Mouse (Mus musculus) limb, embryonic 10.5 days (tissue): ENCODE data around the gene Nsg1. TPM values are rescaled to one million over a fixed set of nuclear protein-coding genes. Genes with fewer than 3 reads are reported as not detected.
A peak's percentile ranks its signal among the peaks of the same experiment; 100 is the strongest.

ENCODE experiments used
- DNase-seq: peaks from one replicate; pipeline ENCODE4 v3.0.0-alpha.2; 2017; ENCODE audit warnings: low spot score
- H3K27ac ChIP-seq: fragments of 300-500 bp; sonication (generic); 2 replicates; pipeline ENCODE4 v1.5.1; 2016; ENCODE audit warnings: mild to moderate bottlenecking
- H3K27me3 ChIP-seq: fragments of 300-500 bp; sonication (generic); 2 replicates; pipeline ENCODE4 v1.6.1; 2016; ENCODE audit warnings: low read depth, mild to moderate bottlenecking; ENCODE audit not compliant: poor library complexity, severe bottlenecking
- H3K36me3 ChIP-seq: fragments of 300-500 bp; sonication (generic); 2 replicates; pipeline ENCODE4 v1.6.1; 2016; ENCODE audit warnings: mild to moderate bottlenecking, moderate library complexity
- H3K4me1 ChIP-seq: fragments of 300-500 bp; sonication (generic); 2 replicates; pipeline ENCODE4 v1.6.1; 2016
- H3K4me3 ChIP-seq: fragments of 300-500 bp; sonication (generic); 2 replicates; pipeline ENCODE4 v1.5.1; 2016; ENCODE audit warnings: mild to moderate bottlenecking, moderate library complexity
- H3K9me3 ChIP-seq: fragments of 300-500 bp; sonication (generic); replicated peaks from 2 replicates; pipeline ENCODE4 v1.6.1; 2016; ENCODE audit warnings: mild to moderate bottlenecking
- WGBS: fragments of 180-500 bp; shearing (Covaris S2); methylation state at CpG from one replicate; pipeline ENCODE4 v1.1.7; 2016; 5-methylcytosine and 5-hydroxymethylcytosine counted together
- polyA plus RNA-seq: library from polyadenylated mRNA; unstranded; fragments of >200 nt; fragmentation: Nextera tagmentation; extraction: Ambion mirVana; gene quantifications from 2 replicates; pipeline ENCODE4 v1.2.1, GENCODE M21; 2016

The Nsg1 gene
- polyA plus RNA-seq, 1 experiment from 2014 or later, result 110 TPM

- no peak overlapping the region for H3K4me3 ChIP-seq
- H3K9me3 ChIP-seq, result no peaks in the 10 kb centered on the region
- DNase-seq, result no peak
- peaks cover 34% of the 10 kb centered on the region for H3K36me3 ChIP-seq
- 95% methylated on average over 2 of the region's 2 CpGs for WGBS
- no peaks in the 10 kb centered on the region for H3K4me1 ChIP-seq
- H3K27ac ChIP-seq, result no peak overlapping the region
- no peaks in the 10 kb centered on the region for H3K27me3 ChIP-seq
Observed at GRCm38 (mm10) chr5:38129339-38129738, 30.4 kb downstream of the Nsg1 start.

GRCm38 (mm10) chr5:38126519-38127306, 33.0 kb downstream of the Nsg1 start:
- Histone ChIP-seq H3K4me3 (no peak overlapping the region), H3K27me3 (no peaks in the 10 kb centered on the region), H3K4me1 (no peaks in the 10 kb centered on the region), H3K9me3 (no peaks in the 10 kb centered on the region), H3K27ac (no peak overlapping the region), H3K36me3 (peaks cover 43% of the 10 kb centered on the region)
- 89% methylated on average over 13 of the region's 13 CpGs for whole genome bisulfite sequencing
- DNase-seq, result no peak

- 89% methylated on average over 7 of the region's 7 CpGs for WGBS
- Histone ChIP-seq H3K27ac (no peak overlapping the region), H3K36me3 (peaks cover 31% of the 10 kb centered on the region), H3K9me3 (no peaks in the 10 kb centered on the region), H3K4me3 (no peak overlapping the region), H3K4me1 (no peaks in the 10 kb centered on the region), H3K27me3 (no peaks in the 10 kb centered on the region)
- DNase-seq, result no peak
Observed at GRCm38 (mm10) chr5:38121699-38122098, 38.0 kb downstream of the Nsg1 start.

GRCm38 (mm10) chr5:38119268-38119667, 40.4 kb downstream of the Nsg1 start:
- no peaks in the 10 kb centered on the region for H3K27me3 ChIP-seq
- no peak for DNase-seq
- H3K9me3 ChIP-seq, result no peaks in the 10 kb centered on the region
- no peak overlapping the region for H3K4me3 ChIP-seq
- WGBS, result 95% methylated on average over 5 of the region's 5 CpGs
- no peaks in the 10 kb centered on the region for H3K4me1 ChIP-seq
- peaks cover 43% of the 10 kb centered on the region for H3K36me3 ChIP-seq
- no peak overlapping the region for H3K27ac ChIP-seq

- WGBS, result 90% methylated on average over 1 of the region's 1 CpGs
- H3K36me3 ChIP-seq, result peaks cover 38% of the 10 kb centered on the region
- H3K9me3 ChIP-seq, result no peaks in the 10 kb centered on the region
Observed at GRCm38 (mm10) chr5:38117056-38117455, 42.7 kb downstream of the Nsg1 start.

GRCm38 (mm10) chr5:38114526-38114925, 45.2 kb downstream of the Nsg1 start:
- Histone ChIP-seq H3K27me3 (no peaks in the 10 kb centered on the region), H3K4me3 (no peak overlapping the region), H3K9me3 (no peaks in the 10 kb centered on the region), H3K27ac (no peak overlapping the region), H3K36me3 (peaks cover 44% of the 10 kb centered on the region), H3K4me1 (no peaks in the 10 kb centered on the region)
- 95% methylated on average over 2 of the region's 2 CpGs for WGBS
- no peak for DNase-seq

More at GRCm38 (mm10) chr5:38117056-38117455, 42.7 kb downstream of the Nsg1 start:
- Histone ChIP-seq H3K27ac (no peak overlapping the region), H3K4me3 (no peak overlapping the region), H3K4me1 (no peaks in the 10 kb centered on the region), H3K27me3 (no peaks in the 10 kb centered on the region)
- no peak for DNase-seq

- WGBS, result 81% methylated on average over 10 of the region's 10 CpGs
- Histone ChIP-seq H3K4me3 (no peak overlapping the region), H3K27me3 (no peaks in the 10 kb centered on the region), H3K4me1 (peaks cover 22% of the 10 kb centered on the region), H3K36me3 (peaks cover 30% of the 10 kb centered on the region), H3K9me3 (no peaks in the 10 kb centered on the region), H3K27ac (no peak overlapping the region)
- no peak for DNase-seq
Observed at GRCm38 (mm10) chr5:38106807-38107206, 52.9 kb downstream of the Nsg1 start.

- Histone ChIP-seq H3K36me3 (peaks cover 26% of the 10 kb centered on the region), H3K4me1 (peaks cover 22% of the 10 kb centered on the region), H3K27me3 (no peaks in the 10 kb centered on the region), H3K4me3 (no peak overlapping the region), H3K27ac (no peak overlapping the region; the same call in 1 of the 2 replicates), H3K9me3 (no peaks in the 10 kb centered on the region)
- DNase-seq, result no peak
- 70% methylated on average over 14 of the region's 14 CpGs for WGBS
Observed at GRCm38 (mm10) chr5:38106080-38106697, 53.5 kb downstream of the Nsg1 start.

- Histone ChIP-seq H3K4me1 (peaks cover 31% of the 10 kb centered on the region), H3K9me3 (no peaks in the 10 kb centered on the region), H3K27me3 (no peaks in the 10 kb centered on the region), H3K36me3 (peaks cover 14% of the 10 kb centered on the region; the same call in 1 of the 2 replicates), H3K4me3 (no peak overlapping the region), H3K27ac (no peak overlapping the region)
- WGBS, result 85% methylated on average over 2 of the region's 2 CpGs
- no peak for DNase-seq
Observed at GRCm38 (mm10) chr5:38102945-38103344, 56.8 kb downstream of the Nsg1 start.

GRCm38 (mm10) chr5:38099139-38099676, 60.5 kb downstream of the Nsg1 start:
- no peaks in the 10 kb centered on the region for H3K9me3 ChIP-seq
- DNase-seq, result no peak
- WGBS, result 74% methylated on average over 2 of the region's 2 CpGs
- peak overlapping the region; percentile 36; the same call in 1 of the 2 replicates for H3K27ac ChIP-seq
- no peaks in the 10 kb centered on the region for H3K27me3 ChIP-seq
- H3K4me1 ChIP-seq, result peaks cover 11% of the 10 kb centered on the region; the same call in 1 of the 2 replicates
- H3K4me3 ChIP-seq, result no peak overlapping the region
- no peaks in the 10 kb centered on the region for H3K36me3 ChIP-seq

GRCm38 (mm10) chr5:38097501-38098093, 62.1 kb downstream of the Nsg1 start:
- DNase-seq, result no peak
- H3K27ac ChIP-seq, result no peak overlapping the region
- H3K27me3 ChIP-seq, result no peaks in the 10 kb centered on the region
- peaks cover 11% of the 10 kb centered on the region; the same call in 1 of the 2 replicates for H3K4me1 ChIP-seq
- 73% methylated on average over 4 of the region's 4 CpGs for WGBS
- H3K9me3 ChIP-seq, result no peaks in the 10 kb centered on the region
- no peaks in the 10 kb centered on the region for H3K36me3 ChIP-seq
- no peak overlapping the region for H3K4me3 ChIP-seq

- DNase-seq, result no peak
- no peak overlapping the region for H3K4me3 ChIP-seq
- H3K4me1 ChIP-seq, result peaks cover 21% of the 10 kb centered on the region; the same call in 1 of the 2 replicates
- H3K27ac ChIP-seq, result no peak overlapping the region
- H3K27me3 ChIP-seq, result peaks cover 5% of the 10 kb centered on the region; the same call in 1 of the 2 replicates
- H3K9me3 ChIP-seq, result no peaks in the 10 kb centered on the region
- 92% methylated on average over 2 of the region's 2 CpGs for WGBS
- no peaks in the 10 kb centered on the region for H3K36me3 ChIP-seq
Observed at GRCm38 (mm10) chr5:38094331-38094730, 65.4 kb downstream of the Nsg1 start.

- H3K9me3 ChIP-seq, result no peaks in the 10 kb centered on the region
- DNase-seq, result no peak
- H3K4me1 ChIP-seq, result peaks cover 14% of the 10 kb centered on the region
Observed at GRCm38 (mm10) chr5:38091966-38092304, 67.8 kb downstream of the Nsg1 start.

More at GRCm38 (mm10) chr5:38091966-38092304, 67.8 kb downstream of the Nsg1 start:
- WGBS, result 85% methylated on average over 2 of the region's 2 CpGs
- Histone ChIP-seq H3K27me3 (peaks cover 7% of the 10 kb centered on the region; the same call in 1 of the 2 replicates), H3K36me3 (no peaks in the 10 kb centered on the region), H3K27ac (no peak overlapping the region), H3K4me3 (no peak overlapping the region)
